Mouse (Mus musculus) CH12.LX (cell line): ENCODE data around the gene Slc13a4. TPM values are rescaled to one million over a fixed set of nuclear protein-coding genes. Genes with fewer than 3 reads are reported as not detected.

ENCODE experiments used
- DNase-seq: peaks from one replicate; pipeline ENCODE4 v3.0.0-alpha.2; 2013; ENCODE audit errors: extremely low read depth
- H3K27ac ChIP-seq: 2 replicates; pipeline ENCODE4 v1.5.1; 2012; ENCODE audit warnings: low read depth, mild to moderate bottlenecking, control low read depth, moderate library complexity; ENCODE audit not compliant: insufficient read depth
- H3K27me3 ChIP-seq: replicated peaks from 2 replicates; pipeline ENCODE3; 2012; ENCODE audit warnings: inconsistent platforms
- H3K36me3 ChIP-seq, 2 experiments: replicated peaks in 1 of 2; 2 replicates each; pipeline versions ENCODE3 to v1.6.1; 2012; ENCODE audit warnings: inconsistent platforms in 1 of 2, low read length in 1 of 2, mild to moderate bottlenecking in 1 of 2, mixed read lengths in 1 of 2, moderate library complexity in 1 of 2; ENCODE audit not compliant: control insufficient read depth in 1 of 2, insufficient read depth in 1 of 2
- H3K4me1 ChIP-seq, 2 experiments: 2 replicates each; pipeline ENCODE4 v1.6.1; 2012; ENCODE audit warnings: inconsistent platforms in 1 of 2, moderate library complexity in 1 of 2; ENCODE audit not compliant: insufficient read depth in 2 of 2, control insufficient read depth in 1 of 2
- H3K4me2 ChIP-seq: 2 replicates; pipeline ENCODE4 v1.6.1; 2012; ENCODE audit warnings: low read depth, mild to moderate bottlenecking, control low read depth; ENCODE audit not compliant: poor library complexity, insufficient read depth, severe bottlenecking
- H3K4me3 ChIP-seq, 3 experiments: fragments of 150-350 bp in 1 of 3; sonication (generic) in 1 of 3; replicated peaks in 1 of 3; 2 replicates each; pipeline versions ENCODE3 to v1.5.1; 2011 to 2012; ENCODE audit warnings: low read depth in 2 of 3, low read length in 2 of 3, mild to moderate bottlenecking in 2 of 3, moderate library complexity in 2 of 3, control low read depth in 1 of 3, improper control_type of control experiment in 1 of 3, inconsistent platforms in 1 of 3, mixed read lengths in 1 of 3; ENCODE audit not compliant: poor library complexity in 1 of 3
- H3K79me2 ChIP-seq: replicated peaks from 2 replicates; pipeline ENCODE4 v1.6.1; 2012; ENCODE audit warnings: mild to moderate bottlenecking, moderate library complexity; ENCODE audit not compliant: control insufficient read depth, poor library complexity, insufficient read depth, severe bottlenecking; ENCODE audit errors: extremely low read depth
- H3K9ac ChIP-seq: 2 replicates; pipeline ENCODE4 v1.6.1; 2012; ENCODE audit warnings: low read depth, mild to moderate bottlenecking, control low read depth, moderate library complexity; ENCODE audit not compliant: insufficient read depth
- H3K9me3 ChIP-seq: replicated peaks from 2 replicates; pipeline ENCODE3; 2012; ENCODE audit warnings: low read length, inconsistent platforms, mixed read lengths
- CHD1 ChIP-seq: IDR thresholded peaks from 2 replicates; pipeline ENCODE4 v1.6.1; 2012; ENCODE audit warnings: low read depth, low read length, improper control_type of control experiment, inconsistent platforms
- CTCF ChIP-seq, 2 experiments: IDR thresholded peaks in 1 of 2; conservative IDR thresholded peaks in 1 of 2; 2 replicates each; pipeline ENCODE4 v1.5.1; 2011 to 2012; ENCODE audit warnings: low read depth in 2 of 2, low read length in 2 of 2, improper control_type of control experiment in 1 of 2, inconsistent platforms in 1 of 2, mild to moderate bottlenecking in 1 of 2, moderate library complexity in 1 of 2
- E2F4 ChIP-seq: IDR thresholded peaks from 2 replicates; pipeline ENCODE4 v1.6.1; 2011; ENCODE audit warnings: low read depth, low read length, improper control_type of control experiment; ENCODE audit not compliant: insufficient replicate concordance
- EP300 ChIP-seq: IDR thresholded peaks from 2 replicates; pipeline ENCODE4 v1.6.1; 2011; ENCODE audit warnings: low read length, improper control_type of control experiment
- ETS1 ChIP-seq: conservative IDR thresholded peaks from 2 replicates; pipeline ENCODE4 v1.6.1; 2012; ENCODE audit warnings: low read depth, mild to moderate bottlenecking, inconsistent platforms, low read length, improper control_type of control experiment, moderate library complexity
- HCFC1 ChIP-seq: IDR thresholded peaks from 2 replicates; pipeline ENCODE4 v1.6.1; 2012; ENCODE audit warnings: low read depth, mild to moderate bottlenecking, inconsistent platforms, low read length, improper control_type of control experiment
- JUN ChIP-seq: IDR thresholded peaks from 2 replicates; pipeline ENCODE4 v1.6.1; 2011; ENCODE audit warnings: low read depth, mild to moderate bottlenecking, low read length, improper control_type of control experiment, moderate library complexity; ENCODE audit not compliant: insufficient read depth
- MAFK ChIP-seq: IDR thresholded peaks from 2 replicates; pipeline ENCODE4 v1.6.1; 2011; ENCODE audit warnings: low read length, improper control_type of control experiment; ENCODE audit not compliant: insufficient replicate concordance
- NELFE ChIP-seq: IDR thresholded peaks from 2 replicates; pipeline ENCODE4 v1.6.1; 2011; ENCODE audit warnings: low read depth, low read length, improper control_type of control experiment
- PAX5 ChIP-seq: IDR thresholded peaks from 2 replicates; pipeline ENCODE4 v1.6.1; 2012; ENCODE audit warnings: low read length, inconsistent platforms, mixed read lengths
- POLR2A ChIP-seq: IDR thresholded peaks from 2 replicates; pipeline ENCODE4 v1.6.1; 2011; ENCODE audit warnings: low read depth, mild to moderate bottlenecking, improper control_type of control experiment, low read length
- RAD21 ChIP-seq: IDR thresholded peaks from 2 replicates; pipeline ENCODE4 v1.6.1; 2011; ENCODE audit warnings: low read depth, mild to moderate bottlenecking, low read length, improper control_type of control experiment, moderate library complexity
- RCOR1 ChIP-seq: conservative IDR thresholded peaks from 2 replicates; pipeline ENCODE4 v1.6.1; 2012; ENCODE audit warnings: low read depth, mild to moderate bottlenecking, inconsistent platforms, low read length, improper control_type of control experiment
- SMC3 ChIP-seq: IDR thresholded peaks from 2 replicates; pipeline ENCODE4 v1.6.1; 2011; ENCODE audit warnings: low read depth, low read length, improper control_type of control experiment
- UBTF ChIP-seq: IDR thresholded peaks from 2 replicates; pipeline ENCODE4 v1.6.1; 2012; ENCODE audit warnings: low read depth, mild to moderate bottlenecking, inconsistent platforms, low read length, improper control_type of control experiment, moderate library complexity
- USF1 ChIP-seq: IDR thresholded peaks from 2 replicates; pipeline ENCODE4 v1.6.1; 2014; ENCODE audit warnings: low read depth, mild to moderate bottlenecking, inconsistent platforms, low read length, improper control_type of control experiment
- USF2 ChIP-seq: conservative IDR thresholded peaks from 2 replicates; pipeline ENCODE4 v1.6.1; 2011; ENCODE audit warnings: low read depth, low read length, improper control_type of control experiment
- ZNF384 ChIP-seq: IDR thresholded peaks from 2 replicates; pipeline ENCODE4 v1.6.1; 2012; ENCODE audit warnings: low read depth, low read length, improper control_type of control experiment, inconsistent platforms
- dilution Hi-C: fragments of 300-500 bp; cut with MboI; formaldehyde crosslinking; loops from 2 replicates; pipeline ENCODE4 v1.14.3; 2020; ENCODE audit warnings: low sequenced_read_pairs; ENCODE audit not compliant: extremely low pct_unique_long_range_greater_than_20kb, extremely low pct_ligation_motif_present
- in situ Hi-C: fragments of 300-500 bp; cut with MboI; formaldehyde crosslinking; loops from 3 replicates; pipeline ENCODE4 v1.14.3; 2019; ENCODE audit warnings: low sequenced_read_pairs, low pct_ligation_motif_present, low pct_unique_long_range_greater_than_20kb, mixed read lengths
- polyA plus RNA-seq: library from polyadenylated mRNA; unstranded; fragments of >175 nt; gene quantifications from 2 replicates; pipeline ENCODE4 v1.2.1, GENCODE M21; 2012; ENCODE audit warnings: low read depth; ENCODE audit not compliant: insufficient read length
- total RNA-seq, 2 experiments: library from RNA; depleted of rRNA; stranded (reverse); fragments of 300-350 nt in 1 of 2; fragments of >200 nt in 1 of 2; gene quantifications; 2 replicates each; pipeline ENCODE4 v1.2.3; 2012 to 2014

Slc13a4 gene
- total and polyA plus RNA-seq, 3 experiments, result not detected

- H3K27ac ChIP-seq, result no peak overlapping the region
- no peak overlapping the region for H3K9ac ChIP-seq
- H3K4me3 ChIP-seq, result no peak overlapping the region
- dilution Hi-C loops (no loop called here), in situ Hi-C loops (no loop called here)
- no peaks in the 10 kb centered on the region for H3K27me3 ChIP-seq
- no peak overlapping the region for H3K4me2 ChIP-seq
- H3K9me3 ChIP-seq, result no peaks in the 10 kb centered on the region
- H3K79me2 ChIP-seq, result peaks cover 21% of the 10 kb centered on the region
- H3K36me3 ChIP-seq, result peaks cover 16 to 67% of the 10 kb centered on the region in 2 experiments
- TF ChIP-seq JUN (no peak), MAFK (no peak), CHD1 (no peak), RCOR1 (no peak), POLR2A (no peak), USF2 (no peak), RAD21 (no peak), ETS1 (no peak), NELFE (no peak), SMC3 (no peak), ZNF384 (no peak), USF1 (no peak)
- DNase-seq, result no peak
- H3K4me1 ChIP-seq, result peaks cover 7 to 51% of the 10 kb centered on the region in 2 experiments
Observed at GRCm38 (mm10) chr6:35259526-35259925, 48.4 kb downstream of the Slc13a4 start.

DNA sequence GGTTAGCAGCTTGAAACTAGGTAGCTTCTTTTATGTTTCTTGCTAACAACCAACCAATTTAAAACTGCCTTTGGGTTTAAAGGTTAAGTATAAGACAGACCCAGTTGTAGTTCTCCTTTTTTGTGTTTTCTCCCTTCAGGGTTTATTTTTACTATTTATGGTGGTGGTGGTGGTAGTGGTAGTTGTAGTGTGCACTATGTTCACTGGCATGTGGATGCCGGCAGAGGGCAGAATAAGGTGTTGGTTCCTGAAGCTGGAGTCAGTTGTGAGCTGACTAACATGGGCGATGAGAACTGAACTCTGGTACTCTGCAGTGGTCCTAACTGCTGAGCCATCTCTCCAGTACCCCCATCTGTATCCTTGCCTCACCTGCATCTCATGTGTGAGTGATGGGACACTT is 49.0 kb downstream of the Slc13a4 start:
- H3K27me3 ChIP-seq, result no peaks in the 10 kb centered on the region
- H3K4me3 ChIP-seq, result no peak overlapping the region
- dilution Hi-C loops, result no loop called here
- no peak for DNase-seq
- H3K4me2 ChIP-seq, result no peak overlapping the region
- no peak overlapping the region for H3K9ac ChIP-seq
- H3K27ac ChIP-seq, result no peak overlapping the region
- H3K4me1 ChIP-seq, result peaks cover 14 to 58% of the 10 kb centered on the region in 2 experiments
- peaks cover 25% of the 10 kb centered on the region for H3K79me2 ChIP-seq
- TF ChIP-seq CTCF (conservative IDR thresholded peaks at IDR 0.05 in 1 of 2, IDR thresholded peaks at IDR 0.05 in 1 of 2; ENCODE audit: low read depth in 2 of 2, low read length in 2 of 2) (peak in 1 of 2 experiments; percentile 16; a peak in 1 of 4 replicates), E2F4 (no peak), PAX5 (no peak), UBTF (no peak), USF1 (no peak), EP300 (no peak), HCFC1 (no peak)
- H3K36me3 ChIP-seq, result peaks cover 16 to 65% of the 10 kb centered on the region in 2 experiments
- in situ Hi-C loops, result no loop called here
- H3K9me3 ChIP-seq, result no peaks in the 10 kb centered on the region
